Mouse (Mus musculus) liver, embryonic 16.5 days (tissue): ENCODE results near the gene B3gnt2. TPM values are rescaled to one million over a fixed set of nuclear protein-coding genes. Genes with fewer than 3 reads are reported as not detected.

Source experiments
- ATAC-seq: fragments of 200-750 bp; cut with Nextera tagmentation; 2 replicates; pipeline ENCODE4 v1.8.0; 2017; ENCODE audit warnings: low read depth, mild to moderate bottlenecking, moderate number of reproducible peaks, moderate library complexity
- H3K27ac ChIP-seq: fragments of 300-500 bp; sonication (generic); 2 replicates; pipeline ENCODE4 v1.5.1; 2014; ENCODE audit warnings: mild to moderate bottlenecking, low read length
- H3K27me3 ChIP-seq: fragments of 300-500 bp; sonication (generic); 2 replicates; pipeline ENCODE4 v1.6.1; 2014; ENCODE audit warnings: low read depth, low read length, mixed read lengths; ENCODE audit not compliant: control insufficient read depth, insufficient read depth
- H3K36me3 ChIP-seq: fragments of 300-500 bp; sonication (generic); 2 replicates; pipeline ENCODE4 v1.6.1; 2014; ENCODE audit warnings: mild to moderate bottlenecking; ENCODE audit not compliant: control insufficient read depth, insufficient read depth
- H3K4me1 ChIP-seq: fragments of 300-500 bp; sonication (generic); 2 replicates; pipeline ENCODE4 v1.6.1; 2014; ENCODE audit warnings: low read depth, low read length, mixed read lengths; ENCODE audit not compliant: control insufficient read depth
- H3K4me2 ChIP-seq: fragments of 300-500 bp; sonication (generic); 2 replicates; pipeline ENCODE4 v1.6.1; 2014; ENCODE audit warnings: low read depth, low read length, mixed read lengths
- H3K4me3 ChIP-seq: fragments of 300-500 bp; sonication (generic); 2 replicates; pipeline ENCODE4 v1.5.1; 2014; ENCODE audit warnings: low read depth, mild to moderate bottlenecking, low read length
- H3K9ac ChIP-seq: fragments of 300-500 bp; sonication (generic); 2 replicates; pipeline ENCODE4 v1.6.1; 2014; ENCODE audit warnings: low read depth, low read length
- H3K9me3 ChIP-seq: fragments of 300-500 bp; sonication (generic); replicated peaks from 2 replicates; pipeline ENCODE4 v1.6.1; 2016; ENCODE audit warnings: low read length; ENCODE audit not compliant: control insufficient read depth
- WGBS: fragments of 180-500 bp; shearing (Covaris S2); extraction: QIAGEN DNeasy Blood & Tissue Kit; methylation state at CpG from one replicate; pipeline ENCODE4 v1.1.7; 2014; ENCODE audit not compliant: insufficient replicate concordance; 5-methylcytosine and 5-hydroxymethylcytosine counted together
- polyA plus RNA-seq: library from polyadenylated mRNA; unstranded; fragments of >200 nt; fragmentation: Nextera tagmentation; extraction: Ambion mirVana; gene quantifications from 2 replicates; pipeline ENCODE4 v1.2.1, GENCODE M21; 2015

The B3gnt2 gene
- polyA plus RNA-seq, 1 experiment from 2014 or later: 6.6 TPM

- no peak overlapping the region for H3K9ac ChIP-seq
- H3K27me3 ChIP-seq: no peaks in the 10 kb centered on the region
- no peaks in the 10 kb centered on the region; the same call in 1 of the 2 replicates for H3K4me1 ChIP-seq
- H3K4me2 ChIP-seq: no peak overlapping the region
- H3K9me3 ChIP-seq: no peaks in the 10 kb centered on the region
- H3K36me3 ChIP-seq: no peaks in the 10 kb centered on the region
- H3K27ac ChIP-seq: no peak overlapping the region; the same call in 1 of the 2 replicates
- peak; percentile 42; the same call in 1 of the 2 replicates for ATAC-seq
- no peak overlapping the region for H3K4me3 ChIP-seq
Measured at GRCm38 (mm10) chr11:22781190-22781589, 79.6 kb downstream of the B3gnt2 start.

GRCm38 (mm10) chr11:22780761-22781160, 80.0 kb downstream of the B3gnt2 start:
- H3K27me3 ChIP-seq: no peaks in the 10 kb centered on the region
- H3K36me3 ChIP-seq: no peaks in the 10 kb centered on the region
- no peaks in the 10 kb centered on the region; the same call in 1 of the 2 replicates for H3K4me1 ChIP-seq
- peak overlapping the region; percentile 7; the same call in 1 of the 2 replicates for H3K27ac ChIP-seq
- no peak for ATAC-seq
- WGBS: 59% methylated on average over 2 of the region's 2 CpGs
- H3K4me2 ChIP-seq: no peak overlapping the region
- H3K4me3 ChIP-seq: no peak overlapping the region
- H3K9me3 ChIP-seq: no peaks in the 10 kb centered on the region
- H3K9ac ChIP-seq: no peak overlapping the region

- peak; percentile 54 for ATAC-seq
- no peak overlapping the region for H3K4me3 ChIP-seq
- no peaks in the 10 kb centered on the region for H3K36me3 ChIP-seq
- H3K27ac ChIP-seq: no peak overlapping the region
- no peaks in the 10 kb centered on the region for H3K9me3 ChIP-seq
- no peak overlapping the region for H3K9ac ChIP-seq
- H3K4me2 ChIP-seq: no peak overlapping the region
- H3K27me3 ChIP-seq: no peaks in the 10 kb centered on the region
- 30% methylated on average over 6 of the region's 6 CpGs for WGBS
- no peaks in the 10 kb centered on the region; the same call in 1 of the 2 replicates for H3K4me1 ChIP-seq
Measured at GRCm38 (mm10) chr11:22779821-22780551, 80.8 kb downstream of the B3gnt2 start.

GRCm38 (mm10) chr11:22778596-22778995, 82.2 kb downstream of the B3gnt2 start:
- Histone ChIP-seq H3K9me3 (no peaks in the 10 kb centered on the region), H3K36me3 (no peaks in the 10 kb centered on the region), H3K9ac (no peak overlapping the region), H3K27ac (no peak overlapping the region), H3K4me2 (no peak overlapping the region), H3K27me3 (no peaks in the 10 kb centered on the region), H3K4me1 (no peaks in the 10 kb centered on the region; the same call in 1 of the 2 replicates), H3K4me3 (no peak overlapping the region)
- 60% methylated on average over 3 of the region's 3 CpGs for WGBS
- no peak for ATAC-seq

- Histone ChIP-seq H3K36me3 (no peaks in the 10 kb centered on the region), H3K4me2 (no peak overlapping the region), H3K4me3 (no peak overlapping the region), H3K4me1 (no peaks in the 10 kb centered on the region), H3K27me3 (no peaks in the 10 kb centered on the region), H3K27ac (no peak overlapping the region), H3K9ac (no peak overlapping the region), H3K9me3 (no peaks in the 10 kb centered on the region)
- ATAC-seq: no peak
- 75% methylated on average over 2 of the region's 2 CpGs for WGBS
Measured at GRCm38 (mm10) chr11:22777531-22777930, 83.2 kb downstream of the B3gnt2 start.

GRCm38 (mm10) chr11:22774821-22775220, 85.9 kb downstream of the B3gnt2 start:
- Histone ChIP-seq H3K9ac (no peak overlapping the region), H3K9me3 (no peaks in the 10 kb centered on the region), H3K27me3 (no peaks in the 10 kb centered on the region), H3K27ac (no peak overlapping the region), H3K36me3 (no peaks in the 10 kb centered on the region), H3K4me1 (no peaks in the 10 kb centered on the region), H3K4me3 (no peak overlapping the region), H3K4me2 (no peak overlapping the region)
- WGBS: 70% methylated on average over 2 of the region's 2 CpGs
- ATAC-seq: no peak

GRCm38 (mm10) chr11:22766238-22766637, 94.5 kb downstream of the B3gnt2 start:
- Histone ChIP-seq H3K4me2 (no peak overlapping the region), H3K27me3 (no peaks in the 10 kb centered on the region), H3K4me3 (no peak overlapping the region), H3K9ac (no peak overlapping the region), H3K4me1 (no peaks in the 10 kb centered on the region), H3K9me3 (no peaks in the 10 kb centered on the region), H3K27ac (no peak overlapping the region), H3K36me3 (no peaks in the 10 kb centered on the region)
- ATAC-seq: no peak
- WGBS: 60% methylated on average over 2 of the region's 2 CpGs

- H3K9ac ChIP-seq: no peak overlapping the region
- WGBS: 57% methylated on average over 4 of the region's 4 CpGs
- H3K27ac ChIP-seq: no peak overlapping the region
- no peak overlapping the region for H3K4me2 ChIP-seq
- no peaks in the 10 kb centered on the region for H3K27me3 ChIP-seq
- no peak overlapping the region for H3K4me3 ChIP-seq
- H3K36me3 ChIP-seq: no peaks in the 10 kb centered on the region
- ATAC-seq: no peak
- H3K9me3 ChIP-seq: no peaks in the 10 kb centered on the region
- no peaks in the 10 kb centered on the region for H3K4me1 ChIP-seq
Measured at GRCm38 (mm10) chr11:22765425-22765824, 95.3 kb downstream of the B3gnt2 start.

- WGBS: 59% methylated on average over 4 of the region's 4 CpGs
- Histone ChIP-seq H3K9ac (no peak overlapping the region), H3K4me1 (no peaks in the 10 kb centered on the region), H3K4me3 (no peak overlapping the region), H3K4me2 (no peak overlapping the region), H3K27ac (no peak overlapping the region), H3K36me3 (no peaks in the 10 kb centered on the region), H3K27me3 (no peaks in the 10 kb centered on the region), H3K9me3 (no peaks in the 10 kb centered on the region)
- ATAC-seq: no peak
Measured at GRCm38 (mm10) chr11:22763556-22764295, 97.0 kb downstream of the B3gnt2 start.
